Mouse (Mus musculus) lung, adult 2 months (tissue): Measurements from ENCODE around the gene Cotl1.

ENCODE experiments used
- CTCF ChIP-seq: fragments of 200-500 bp; IDR thresholded peaks from 2 replicates; pipeline ENCODE4 v1.5.1; 2011; ENCODE audit warnings: mild to moderate bottlenecking, low read length, control low read depth; ENCODE audit not compliant: insufficient read depth
- POLR2A ChIP-seq: fragments of 200-500 bp; IDR thresholded peaks from 2 replicates; pipeline ENCODE4 v1.6.1; 2011; ENCODE audit warnings: low read depth, mild to moderate bottlenecking, control low read depth, low read length, borderline replicate concordance; ENCODE audit errors: extremely low read depth

- TF ChIP-seq CTCF (no peak), POLR2A (no peak)
These were observed 11.3 kb downstream of the Cotl1 start for GRCm38 (mm10) chr8:119829015-119829414.
